Mouse (Mus musculus): Measurements from ENCODE around the gene Glod5. TPM values are rescaled to one million over a fixed set of nuclear protein-coding genes. Genes with fewer than 3 reads are reported as not detected.

Glod5 gene
- total RNA-seq, 2 experiments from 2014 or later, result not detected

DNA sequence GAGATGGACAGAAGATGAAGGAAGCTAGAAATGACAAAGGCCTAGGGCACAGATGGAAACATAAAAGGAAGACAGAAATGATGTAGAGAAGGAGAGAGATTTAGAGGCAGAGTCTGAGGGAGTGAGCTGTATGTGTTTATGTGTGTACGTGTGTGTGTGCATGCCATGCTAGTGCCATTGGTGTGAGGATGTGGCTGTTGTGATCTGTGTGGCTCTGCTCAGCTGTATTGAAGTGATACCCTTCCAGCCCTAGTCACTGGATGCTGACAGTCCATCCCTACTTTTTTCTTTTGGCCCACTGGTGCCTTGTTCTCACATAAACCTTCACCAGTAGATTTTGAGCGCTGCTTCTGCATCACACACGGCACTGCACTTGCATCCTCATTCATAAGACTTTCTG lies 49.4 kb downstream of the Glod5 start:
- no peak for ATAC-seq (replicated peaks; ENCODE audit: poor library complexity)

DNA sequence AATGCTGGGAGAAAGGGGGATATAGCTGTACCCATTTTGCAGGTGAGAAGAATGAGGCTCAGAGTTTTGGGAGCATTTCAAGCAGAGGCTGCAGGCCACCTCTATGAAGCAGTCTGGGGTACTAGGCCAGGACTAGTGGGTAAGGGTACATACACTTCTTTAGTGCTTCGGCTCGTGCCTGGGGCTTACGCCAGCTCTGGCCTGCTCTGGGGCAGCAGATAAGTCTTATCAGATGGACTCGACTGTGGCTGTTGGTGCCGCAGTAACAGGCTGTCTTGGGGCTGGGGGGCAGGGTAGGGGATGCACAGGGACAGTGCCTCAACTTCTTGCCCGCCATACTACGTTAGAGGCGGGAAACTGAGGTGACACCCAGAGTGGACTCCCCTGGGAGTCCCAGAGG lies 50.1 kb downstream of the Glod5 start:
- peak; percentile 48 for ATAC-seq (replicated peaks; ENCODE audit: poor library complexity)

DNA sequence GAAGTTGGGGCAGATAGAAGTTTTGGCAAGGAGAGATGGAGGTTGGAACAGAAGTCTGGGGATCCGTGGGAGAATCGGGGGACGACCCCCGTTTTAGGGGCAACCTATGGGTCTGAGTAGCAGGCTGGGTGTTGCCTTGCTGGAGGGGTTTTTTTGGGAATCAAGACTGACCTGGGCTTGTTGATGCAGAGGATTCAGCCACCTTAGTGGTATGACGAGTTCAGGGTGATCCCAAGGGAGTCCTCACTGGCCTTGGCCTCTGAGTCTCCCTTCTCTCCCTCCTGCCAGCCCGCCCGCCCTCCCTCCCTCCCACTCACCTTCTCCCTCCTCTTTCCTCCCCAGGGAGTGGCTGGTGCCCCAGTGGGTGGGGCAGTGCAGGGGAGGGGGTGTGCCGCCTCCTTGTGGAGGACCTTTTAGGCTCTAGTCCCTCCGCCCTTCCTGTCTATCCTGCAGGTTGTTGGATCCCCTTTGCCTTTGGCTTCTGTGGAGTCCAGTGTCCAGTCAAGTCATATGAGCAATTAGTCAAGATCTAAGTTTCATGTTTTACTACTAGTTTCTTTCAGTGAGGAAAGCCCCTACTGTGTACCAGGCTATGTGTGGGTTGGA lies 50.6 kb downstream of the Glod5 start:
- ATAC-seq (replicated peaks; ENCODE audit: poor library complexity), result peak; percentile 56

DNA sequence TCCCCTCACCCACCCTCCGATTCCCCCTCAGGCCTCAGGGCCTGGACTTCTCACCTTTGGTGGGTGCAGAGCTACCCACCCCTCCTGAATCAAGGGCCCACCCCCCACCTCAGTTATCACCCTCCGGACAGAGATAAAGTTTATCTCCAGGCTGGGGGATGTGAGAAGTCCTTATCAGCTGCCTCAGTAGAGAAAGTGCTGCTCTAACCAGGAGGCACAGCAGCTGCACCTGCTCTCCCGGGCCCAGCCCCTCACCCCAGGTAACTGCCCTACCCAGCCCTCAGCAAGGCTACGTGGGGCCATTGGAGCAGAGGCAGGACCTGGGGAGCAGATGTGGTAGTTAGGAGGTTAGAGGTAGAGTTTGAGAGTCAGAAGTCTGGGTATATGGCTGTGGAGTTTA lies 52.1 kb downstream of the Glod5 start:
- ATAC-seq (replicated peaks; ENCODE audit: poor library complexity), result no peak

DNA sequence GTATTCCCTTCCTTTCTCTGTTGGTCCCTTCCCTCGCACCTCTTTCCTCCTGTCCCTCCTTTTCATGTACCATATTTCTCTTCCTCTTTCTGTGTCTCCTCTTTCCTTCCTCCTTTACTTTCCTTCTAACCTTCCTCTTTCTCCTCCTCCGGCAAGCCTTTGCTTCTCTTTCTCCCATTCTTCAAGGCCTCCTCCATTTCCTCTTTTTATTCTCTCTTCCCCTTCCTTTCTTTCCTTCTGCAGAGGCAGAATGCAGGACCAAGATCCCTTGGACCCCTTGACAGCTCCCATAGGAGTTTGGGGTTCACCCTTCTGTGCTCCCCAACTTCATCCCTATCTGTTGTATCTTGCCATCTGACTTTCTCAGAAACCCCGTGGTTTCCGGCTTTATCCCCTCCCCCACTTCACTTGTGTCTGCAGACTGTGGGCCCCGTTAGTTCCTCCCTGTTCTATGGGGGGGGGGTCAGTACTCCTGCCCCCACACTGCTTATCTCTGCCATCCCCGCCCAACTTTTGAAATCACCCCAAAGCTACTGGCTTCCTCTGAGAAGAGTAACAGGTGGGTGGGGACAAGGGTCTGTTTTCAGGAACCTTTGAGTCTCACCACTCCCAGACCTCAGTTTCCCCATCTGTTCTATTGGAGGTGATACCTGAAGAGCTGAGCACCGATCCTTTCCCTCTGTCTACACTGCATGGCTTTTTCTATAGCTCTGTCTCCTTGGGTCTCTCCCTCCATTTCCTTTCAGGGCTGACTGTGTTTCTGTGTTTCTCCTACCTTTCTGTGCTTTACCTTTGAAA lies 54.3 kb downstream of the Glod5 start:
- ATAC-seq (replicated peaks; ENCODE audit: poor library complexity), result peak; percentile 16; the same call in 1 of the 2 replicates

DNA sequence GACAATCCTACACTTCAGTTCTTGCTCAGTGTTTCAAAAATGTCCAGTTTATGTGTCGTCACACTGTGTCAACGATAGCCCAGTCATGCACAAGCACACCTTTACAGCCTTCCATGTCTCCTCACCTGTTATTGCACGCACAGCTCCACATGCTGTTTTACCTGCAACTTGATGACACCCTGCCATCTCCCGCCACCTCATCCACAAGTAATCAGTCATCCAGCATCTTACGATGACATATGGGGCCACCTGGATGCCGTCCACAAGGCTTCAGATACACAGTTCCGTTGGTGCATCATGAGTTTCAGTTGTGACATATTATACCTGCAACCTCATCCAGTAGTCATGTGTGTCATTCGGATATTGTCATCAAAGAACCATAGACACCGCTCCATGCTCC lies 59.4 kb downstream of the Glod5 start:
- ATAC-seq (replicated peaks; ENCODE audit: poor library complexity), result no peak

Other genes starting within 250 kb of the Glod5 start
- 34.4 and 34.9 TPM in 2 replicates for gene Gripap1, start 228.7 kb downstream of the Glod5 start, total RNA-seq (2015)
- gene Gripap1, start 228.7 kb downstream of the Glod5 start, total RNA-seq (2017), result 48.6 and 69.7 TPM in 2 replicates
- gene Kcnd1, start 196.2 kb downstream of the Glod5 start, total RNA-seq (2015), result 0.34 and 0.42 TPM in 2 replicates
- gene Kcnd1, start 196.2 kb downstream of the Glod5 start, total RNA-seq (2017), result 0.21 and 0.68 TPM in 2 replicates
- 33.0 and 33.7 TPM in 2 replicates for gene Otud5, start 177.1 kb downstream of the Glod5 start, total RNA-seq (2015)
- gene Otud5, start 177.1 kb downstream of the Glod5 start, total RNA-seq (2017), result 48.6 and 58.7 TPM in 2 replicates
- 5.9 TPM in 2 replicates for gene Pim2, start 140.2 kb downstream of the Glod5 start, total RNA-seq (2015)
- gene Pim2, start 140.2 kb downstream of the Glod5 start, total RNA-seq (2017), result 1.2 and 1.5 TPM in 2 replicates
- 8.9 and 10.4 TPM in 2 replicates for gene Slc35a2, start 134.5 kb downstream of the Glod5 start, total RNA-seq (2015)
- gene Slc35a2, start 134.5 kb downstream of the Glod5 start, total RNA-seq (2017), result 12.2 and 25.1 TPM in 2 replicates
- 25.1 and 30.3 TPM in 2 replicates for gene Pqbp1, start 119.2 kb downstream of the Glod5 start, total RNA-seq (2015)
- 136 and 167 TPM in 2 replicates for gene Pqbp1, start 119.2 kb downstream of the Glod5 start, total RNA-seq (2017)
- gene Timm17b, start 119.1 kb downstream of the Glod5 start, total RNA-seq (2015), result 116 and 133 TPM in 2 replicates
- gene Timm17b, start 119.1 kb downstream of the Glod5 start, total RNA-seq (2017), result 79.3 and 90.7 TPM in 2 replicates
- not detected in 2 replicates for gene Gm10491, start 110.7 kb downstream of the Glod5 start, total RNA-seq (2015)
- not detected in 2 replicates for gene Gm10491, start 110.7 kb downstream of the Glod5 start, total RNA-seq (2017)
- gene Gm10490, start 109.0 kb downstream of the Glod5 start, total RNA-seq (2015), result not detected in 2 replicates
- not detected in 2 replicates for gene Gm10490, start 109.0 kb downstream of the Glod5 start, total RNA-seq (2017)
- not detected in 2 replicates for gene Pcsk1n, start 98.7 kb downstream of the Glod5 start, total RNA-seq (2015)
- not detected in 2 replicates for gene Pcsk1n, start 98.7 kb downstream of the Glod5 start, total RNA-seq (2017)
- gene Eras, start 89.9 kb downstream of the Glod5 start, total RNA-seq (2015), result not detected in 2 replicates
- gene Eras, start 89.9 kb downstream of the Glod5 start, total RNA-seq (2017), result not detected in 2 replicates
- 9.2 and 10.4 TPM in 2 replicates for gene Hdac6, start 70.6 kb downstream of the Glod5 start, total RNA-seq (2015)
- 6.5 and 7.6 TPM in 2 replicates for gene Hdac6, start 70.6 kb downstream of the Glod5 start, total RNA-seq (2017)
- gene Gata1, start 40.4 kb downstream of the Glod5 start, total RNA-seq (2015), result 10.7 and 26.3 TPM in 2 replicates
- 8.7 and 20.8 TPM in 2 replicates for gene Gata1, start 40.4 kb downstream of the Glod5 start, total RNA-seq (2017)
- 53.5 and 64.6 TPM in 2 replicates for gene Suv39h1, start 56.3 kb upstream of the Glod5 start, total RNA-seq (2015)
- 79.2 and 81.6 TPM in 2 replicates for gene Suv39h1, start 56.3 kb upstream of the Glod5 start, total RNA-seq (2017)
- gene Was, start 72.0 kb upstream of the Glod5 start, total RNA-seq (2015), result 73.0 and 75.7 TPM in 2 replicates
- 98.9 and 103 TPM in 2 replicates for gene Was, start 72.0 kb upstream of the Glod5 start, total RNA-seq (2017)
- 11.9 and 14.4 TPM in 2 replicates for gene Wdr13, start 114.4 kb upstream of the Glod5 start, total RNA-seq (2015)
- gene Wdr13, start 114.4 kb upstream of the Glod5 start, total RNA-seq (2017), result 16.3 and 25.5 TPM in 2 replicates
- gene Rbm3, start 127.4 kb upstream of the Glod5 start, total RNA-seq (2015), result 1,002 and 1,150 TPM in 2 replicates
- gene Rbm3, start 127.4 kb upstream of the Glod5 start, total RNA-seq (2017), result 1,310 and 1,340 TPM in 2 replicates
- 9.8 and 13.9 TPM in 2 replicates for gene Tbc1d25, start 157.7 kb upstream of the Glod5 start, total RNA-seq (2015)
- gene Tbc1d25, start 157.7 kb upstream of the Glod5 start, total RNA-seq (2017), result 5.5 and 5.8 TPM in 2 replicates
- 53.5 and 55.4 TPM in 2 replicates for gene Ebp, start 175.0 kb upstream of the Glod5 start, total RNA-seq (2015)
- gene Ebp, start 175.0 kb upstream of the Glod5 start, total RNA-seq (2017), result 81.8 and 96.9 TPM in 2 replicates
- 0.32 and 0.49 TPM in 2 replicates for gene Porcn, start 188.0 kb upstream of the Glod5 start, total RNA-seq (2015)
- gene Porcn, start 188.0 kb upstream of the Glod5 start, total RNA-seq (2017), result not detected in 2 replicates
- 28.1 and 36.6 TPM in 2 replicates for gene Ftsj1, start 233.9 kb upstream of the Glod5 start, total RNA-seq (2015)
- gene Ftsj1, start 233.9 kb upstream of the Glod5 start, total RNA-seq (2017), result 23.7 and 25.1 TPM in 2 replicates